Mouse (Mus musculus) macrophage (primary cell): Measurements from ENCODE around the gene Ppm1f. TPM values are rescaled to one million over a fixed set of nuclear protein-coding genes. Genes with fewer than 3 reads are reported as not detected.
"Not testable (repeated sequence)": the region's sequence is repeated elsewhere in the genome, so short reads cannot be mapped to it uniquely, and the experiment has no call there.

ENCODE experiments used
- H3K27ac ChIP-seq: fragments of 350-480 bp; formaldehyde crosslinking; 2 replicates; pipeline ENCODE4 v1.9.0; 2021
- H3K36me3 ChIP-seq: fragments of 350-480 bp; formaldehyde crosslinking; 2 replicates; pipeline ENCODE4 v1.9.0; 2021; ENCODE audit errors: inconsistent target
- H3K4me3 ChIP-seq: fragments of 350-480 bp; formaldehyde crosslinking; 2 replicates; pipeline ENCODE4 v1.9.0; 2021; ENCODE audit errors: inconsistent target
- H3K79me2 ChIP-seq: fragments of 350-480 bp; formaldehyde crosslinking; 2 replicates; pipeline ENCODE4 v1.9.0; 2021; ENCODE audit errors: inconsistent target
- WGBS: methylation state at CpG from one replicate; pipeline ENCODE4 v1.1.7; 2026; ENCODE audit warnings: inconsistent platforms; ENCODE audit not compliant: missing documents; 5-methylcytosine and 5-hydroxymethylcytosine counted together
- polyA plus RNA-seq: library from polyadenylated mRNA; stranded (reverse); fragments of 250-400 nt; gene quantifications from 3 replicates; pipeline ENCODE4 v1.2.4, GENCODE M21; 2018; ENCODE audit warnings: inconsistent platforms
- total RNA-seq, 78 experiments: library from RNA; depleted of rRNA; stranded (reverse); fragments of 250-400 nt; gene quantifications; 1 replicate in 9 of 78; 2 replicates in 24 of 78; 3 replicates in 43 of 78; 4 replicates in 2 of 78; pipeline ENCODE4 v1.2.4; 2018; ENCODE audit warnings: inconsistent platforms in 56 of 78

Gene Ppm1f
- total RNA-seq (2018; cell fraction: chromatin; rRNA removed): 10 to 100 TPM in 12 of 26 experiments, 1 to 10 TPM in 14; 3.1 to 13.3 (median 9.4) TPM
- total RNA-seq (2018; cell fraction: cytosol; rRNA removed): 10 to 100 TPM in 17 of 26 experiments, 1 to 10 TPM in 9; 7.5 to 14.0 (median 10.9) TPM
- 10 to 100 TPM in 13 of 26 experiments, 1 to 10 TPM in 13; 4.1 to 15.2 (median 10.0) TPM for total RNA-seq (2018; cell fraction: nucleus; rRNA removed)
- 6.8 to 15.8 TPM (median 9.9 TPM) in 3 replicates for polyA plus RNA-seq

GRCm38 (mm10) chr16:16896382-16897055, at the start of gene Ppm1f:
TSS of gene Ppm1f (plus strand) at chr16:16896469.
- H3K36me3 ChIP-seq: peaks cover 14% of the 10 kb centered on the region; the same call in 1 of the 2 replicates
- no peak within 1 kb of the TSS; the same call in 1 of the 2 replicates for H3K27ac ChIP-seq
- WGBS: 0% methylated on average over 29 of the region's 29 CpGs
- peak within 1 kb of the TSS; percentile 70 for H3K4me3 ChIP-seq
- no peaks in the 10 kb centered on the region for H3K79me2 ChIP-seq

GRCm38 (mm10) chr16:16849196-16849595, 47.1 kb upstream of the Ppm1f start:
- H3K36me3 ChIP-seq: no peaks in the 10 kb centered on the region
- H3K4me3 ChIP-seq: no peak overlapping the region
- no peak overlapping the region for H3K27ac ChIP-seq
- H3K79me2 ChIP-seq: no peaks in the 10 kb centered on the region

GRCm38 (mm10) chr16:16852411-16852810, 43.9 kb upstream of the Ppm1f start:
- WGBS: 97% methylated on average over 3 of the region's 3 CpGs
- no peaks in the 10 kb centered on the region for H3K36me3 ChIP-seq
- H3K79me2 ChIP-seq: no peaks in the 10 kb centered on the region
- H3K27ac ChIP-seq: no peak overlapping the region
- H3K4me3 ChIP-seq: no peak overlapping the region

- H3K4me3 ChIP-seq: no peak overlapping the region
- H3K27ac ChIP-seq: no peak overlapping the region
- H3K36me3 ChIP-seq: no peaks in the 10 kb centered on the region
- WGBS: 16% methylated on average over 5 of the region's 6 CpGs
- H3K79me2 ChIP-seq: no peaks in the 10 kb centered on the region
Observed at GRCm38 (mm10) chr16:16854836-16855235, 41.4 kb upstream of the Ppm1f start.

- no peaks in the 10 kb centered on the region for H3K79me2 ChIP-seq
- H3K27ac ChIP-seq: no peak overlapping the region
- no peaks in the 10 kb centered on the region for H3K36me3 ChIP-seq
- H3K4me3 ChIP-seq: no peak overlapping the region
- WGBS: 80% methylated on average over 1 of the region's 1 CpGs
Observed at GRCm38 (mm10) chr16:16855541-16855940, 40.7 kb upstream of the Ppm1f start.

- not testable (repeated sequence) for H3K27ac ChIP-seq, H3K36me3 ChIP-seq, H3K79me2 ChIP-seq, H3K4me3 ChIP-seq
- 87% methylated on average over 8 of the region's 9 CpGs for WGBS
Observed at GRCm38 (mm10) chr16:16856054-16856453, 40.2 kb upstream of the Ppm1f start.

DNA sequence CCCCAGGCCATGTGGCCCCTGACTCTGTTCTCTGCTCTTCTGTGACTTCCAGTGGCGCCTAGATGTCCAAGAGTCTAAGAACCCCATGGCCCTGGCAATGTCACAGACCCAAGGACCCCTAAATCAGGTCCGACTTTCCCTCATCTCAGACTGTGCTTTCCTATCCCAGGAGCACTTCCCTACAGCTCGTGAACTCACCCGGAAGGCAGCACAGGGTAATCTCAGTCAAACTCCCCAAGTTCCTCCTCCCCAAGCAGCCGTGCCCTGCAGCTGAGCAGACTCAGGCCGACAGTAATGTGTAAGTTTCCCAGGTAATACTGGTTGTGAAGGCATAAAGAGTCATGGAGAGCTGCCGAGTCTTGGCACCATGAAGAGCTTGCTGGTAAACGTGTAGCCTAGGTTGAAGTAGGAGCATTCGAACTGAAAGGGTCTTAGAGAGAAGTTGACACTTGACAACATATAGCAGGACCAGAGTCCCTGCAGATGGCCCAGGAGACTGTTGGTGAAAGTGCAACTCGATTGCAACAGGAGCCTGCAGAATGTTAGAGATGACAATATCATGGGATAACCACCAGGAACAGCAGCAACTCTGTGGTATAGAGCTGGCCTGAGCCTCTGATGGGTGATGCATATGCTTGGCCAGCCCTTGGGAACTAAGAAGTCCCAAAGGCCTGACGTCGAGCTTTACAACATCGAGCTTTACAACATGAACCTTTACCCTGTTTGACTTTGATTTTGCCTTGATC, 39.4 kb upstream of the Ppm1f start:
- 45% methylated on average over 13 of the region's 13 CpGs for WGBS
- Histone ChIP-seq H3K4me3 (no peak overlapping the region), H3K36me3 (no peaks in the 10 kb centered on the region), H3K27ac (no peak overlapping the region), H3K79me2 (no peaks in the 10 kb centered on the region)

- WGBS: 89% methylated on average over 3 of the region's 3 CpGs
- no peak overlapping the region for H3K4me3 ChIP-seq
Observed at GRCm38 (mm10) chr16:16862288-16862687, 34.0 kb upstream of the Ppm1f start.

DNA sequence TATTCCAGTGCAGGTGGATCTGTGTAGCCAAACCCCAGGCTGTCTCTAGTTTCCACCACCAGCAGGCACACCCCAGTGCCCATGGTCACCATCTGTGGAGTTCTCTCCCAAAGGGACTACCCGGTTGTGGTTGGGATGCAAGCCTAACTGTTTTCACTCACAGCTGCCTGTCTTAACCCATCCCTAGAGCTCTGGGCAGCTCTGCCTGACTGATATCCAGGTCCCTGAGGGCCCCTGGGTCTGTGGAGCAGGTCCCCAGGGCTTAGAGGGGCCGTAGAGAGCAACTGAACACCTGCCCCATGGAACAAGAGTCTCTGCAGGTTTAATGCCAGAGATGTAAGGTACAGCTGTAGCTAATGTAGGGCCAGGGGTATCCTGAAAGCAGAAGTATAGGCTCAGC, 32.3 kb upstream of the Ppm1f start, which contains the start of gene Igll1:
TSS of gene Igll1 (minus strand) at position 8 of the 400 bp plus-strand sequence.
- WGBS: 59% methylated on average over 2 of the region's 2 CpGs
- Histone ChIP-seq H3K4me3 (no peak within 1 kb of the TSS), H3K79me2 (no peaks in the 10 kb centered on the region), H3K27ac (no peak within 1 kb of the TSS), H3K36me3 (no peaks in the 10 kb centered on the region)

More at GRCm38 (mm10) chr16:16862288-16862687, 34.0 kb upstream of the Ppm1f start:
- Histone ChIP-seq H3K79me2 (no peaks in the 10 kb centered on the region), H3K27ac (no peak overlapping the region), H3K36me3 (no peaks in the 10 kb centered on the region)

GRCm38 (mm10) chr16:16865217-16865616, 31.1 kb upstream of the Ppm1f start:
- no peak overlapping the region for H3K27ac ChIP-seq
- no peaks in the 10 kb centered on the region for H3K36me3 ChIP-seq
- H3K79me2 ChIP-seq: no peaks in the 10 kb centered on the region
- H3K4me3 ChIP-seq: no peak overlapping the region

- no peak overlapping the region for H3K4me3 ChIP-seq
- H3K27ac ChIP-seq: no peak overlapping the region
- WGBS: 28% methylated on average over 5 of the region's 5 CpGs
- H3K79me2 ChIP-seq: no peaks in the 10 kb centered on the region; the same call in 1 of the 2 replicates
- no peaks in the 10 kb centered on the region for H3K36me3 ChIP-seq
Observed at GRCm38 (mm10) chr16:16865696-16866561, 30.3 kb upstream of the Ppm1f start.

GRCm38 (mm10) chr16:16870241-16870616, 26.0 kb upstream of the Ppm1f start:
- Histone ChIP-seq H3K79me2 (peaks cover 34% of the 10 kb centered on the region), H3K36me3 (no peaks in the 10 kb centered on the region), H3K27ac (no peak overlapping the region), H3K4me3 (peak overlapping the region; percentile 90)
- WGBS: 39% methylated on average over 7 of the region's 7 CpGs

DNA sequence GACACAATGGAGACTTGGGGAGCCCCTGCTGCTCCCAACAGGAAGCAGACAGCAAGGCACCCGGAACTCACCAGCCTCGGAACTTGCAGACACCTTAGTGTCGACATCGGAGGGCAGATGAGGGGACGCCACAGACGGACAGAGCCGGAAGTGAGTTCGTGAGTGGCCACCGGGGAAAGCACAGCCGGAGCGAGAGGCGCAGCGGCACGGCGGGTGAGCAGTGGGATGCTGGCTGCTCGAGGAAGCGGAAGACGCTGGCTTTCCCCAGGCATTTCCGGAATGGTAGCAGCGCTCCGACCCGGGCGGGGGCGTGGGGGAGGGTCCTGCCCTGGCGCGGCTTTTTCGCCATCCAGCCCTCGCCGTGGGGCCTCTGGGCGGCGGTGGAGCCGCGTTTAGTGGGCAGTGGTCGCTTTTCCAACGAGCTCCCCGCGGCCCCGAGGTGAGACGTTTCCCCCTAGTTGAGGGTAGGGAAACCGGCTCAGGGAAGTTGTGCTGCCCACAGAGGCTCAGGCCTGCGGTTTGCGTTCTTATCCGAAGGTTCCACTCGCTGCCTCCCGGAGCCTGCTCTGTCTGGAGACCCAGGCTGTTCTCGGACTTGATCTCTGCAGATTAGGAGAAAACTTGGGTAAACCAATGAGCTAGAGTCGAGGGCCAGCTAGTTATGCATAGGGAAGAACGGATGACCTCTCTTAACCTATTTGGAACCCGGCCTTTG, 25.5 kb upstream of the Ppm1f start, which contains the start of the genes Top3b and Vpreb1:
TSS of gene Top3b (plus strand) at position 120 of the 715 bp plus-strand sequence.
TSS of gene Vpreb1 (minus strand) at position 227 of the 715 bp plus-strand sequence.
- Histone ChIP-seq H3K36me3 (peaks cover under 1% of the 10 kb centered on the region; the same call in 1 of the 2 replicates), H3K79me2 (peaks cover 34% of the 10 kb centered on the region), H3K27ac (peak within 1 kb of the TSS; percentile 69), H3K4me3 (peak within 1 kb of the TSS; percentile 90)
- WGBS: under 1% methylated on average over 47 of the region's 49 CpGs
